Mouse (Mus musculus): ENCODE results near the gene Tmprss13. TPM values are rescaled to one million over a fixed set of nuclear protein-coding genes. Genes with fewer than 3 reads are reported as not detected.

Tmprss13 gene
- polyA plus RNA-seq, 1 experiment: not detected

DNA sequence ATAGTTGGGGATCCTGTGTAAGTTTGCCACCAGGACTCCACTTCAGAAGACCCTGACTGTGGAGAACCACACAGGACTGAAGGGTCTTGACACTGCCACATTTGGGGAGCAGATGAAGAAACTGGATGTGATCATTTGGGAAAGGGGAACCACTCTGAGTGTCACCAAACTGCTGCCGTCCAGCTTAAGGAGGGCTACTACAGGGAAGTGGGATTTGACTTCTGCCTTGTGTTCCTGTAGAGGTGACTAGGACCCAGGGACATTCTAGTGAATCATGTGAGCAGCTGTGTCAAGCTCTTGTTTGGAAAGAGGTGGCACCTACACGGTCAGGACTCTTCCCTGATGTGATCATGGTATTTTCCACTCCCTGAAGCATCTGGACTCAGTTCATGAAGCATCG, 5.0 kb upstream of the Tmprss13 start:
- TF ChIP-seq GATA1 (IDR thresholded peaks at IDR 0.05; ENCODE audit: low read length): no peak

DNA sequence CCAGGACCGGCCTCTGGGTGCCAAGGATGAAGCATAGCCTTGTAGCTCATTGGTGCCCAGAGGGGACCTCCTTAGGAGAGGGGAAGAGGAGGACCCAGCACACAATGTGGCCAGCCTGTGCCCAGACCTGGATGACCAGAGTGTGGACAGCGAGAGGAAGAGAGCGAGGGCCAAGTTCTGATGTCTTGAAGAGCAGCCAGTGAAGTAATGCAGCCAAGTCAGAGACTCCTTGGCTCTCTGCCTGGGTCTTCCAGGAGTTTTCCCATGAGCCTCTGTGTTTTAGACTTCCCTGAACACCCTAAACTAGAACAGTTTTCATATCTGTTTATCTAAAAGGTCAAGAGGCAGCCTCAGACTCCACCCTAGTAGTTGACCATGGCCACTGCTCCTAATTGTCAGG, 1.3 kb upstream of the Tmprss13 start:
- no peak for TF ChIP-seq GATA1 (IDR thresholded peaks at IDR 0.05; ENCODE audit: low read length)

DNA sequence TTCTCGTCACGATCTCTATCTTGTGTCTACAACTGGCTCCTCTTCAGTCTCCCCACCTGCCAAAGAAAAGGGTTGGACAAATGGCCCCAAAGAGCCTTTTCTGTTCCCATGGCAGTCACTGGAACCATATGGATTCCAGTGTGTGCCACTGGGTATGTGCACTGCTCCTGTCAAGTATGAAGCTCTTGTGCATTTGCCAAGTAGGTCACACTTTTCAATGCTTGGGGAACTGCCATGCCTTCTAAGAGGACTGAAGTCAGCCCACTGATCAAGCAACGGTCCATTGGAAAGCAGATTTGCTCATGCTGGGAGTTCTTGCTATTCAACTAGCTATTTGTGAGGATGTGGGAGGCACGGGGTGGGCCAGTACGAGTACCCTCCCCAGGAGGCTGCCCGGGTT, 2.6 kb downstream of the Tmprss13 start:
- no peak for TF ChIP-seq GATA1 (IDR thresholded peaks at IDR 0.05; ENCODE audit: low read length)

DNA sequence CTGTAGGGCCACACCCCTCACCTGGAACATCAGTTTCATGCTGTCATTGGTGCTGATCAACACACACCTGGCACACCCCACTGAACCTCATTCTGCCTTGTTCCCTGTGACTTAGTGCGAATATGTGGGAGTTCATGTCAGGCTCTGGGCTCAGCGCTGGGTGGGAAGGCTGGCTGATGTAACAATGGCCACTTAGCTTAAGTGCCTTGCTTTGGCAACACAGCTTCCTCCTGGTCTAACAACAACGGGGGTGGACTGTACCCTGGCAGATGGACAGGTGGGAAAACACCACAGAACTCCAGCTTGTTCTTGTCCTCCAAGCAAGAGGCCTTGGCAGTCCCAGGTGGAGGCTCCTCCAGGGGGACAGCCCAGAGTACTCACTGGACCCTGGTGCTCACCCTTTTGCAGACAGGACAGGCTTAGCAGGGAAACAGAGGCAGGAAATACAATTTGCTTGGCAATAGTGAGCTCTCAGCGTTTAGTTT, 3.1 kb downstream of the Tmprss13 start:
- no peak for TF ChIP-seq GATA1 (IDR thresholded peaks at IDR 0.05; ENCODE audit: low read length)

DNA sequence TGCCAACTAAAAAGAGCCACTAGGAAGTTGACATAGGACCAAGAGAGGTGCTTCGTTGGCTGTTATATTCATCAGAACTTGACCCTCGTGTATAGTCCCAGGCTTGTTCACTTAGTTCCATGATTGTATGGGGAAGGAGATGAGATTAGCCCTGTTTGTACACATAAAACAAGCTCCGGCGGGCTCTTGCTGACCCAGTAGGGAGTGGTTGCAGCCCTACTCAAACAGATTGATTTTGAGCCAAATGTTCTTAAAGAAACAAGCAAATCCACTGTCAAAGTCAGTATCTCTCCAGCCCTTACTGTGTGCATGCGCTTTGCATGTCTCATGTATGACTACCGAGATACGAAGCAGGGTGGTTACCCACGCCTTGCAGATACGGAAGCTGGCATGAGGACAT, 7.5 kb downstream of the Tmprss13 start:
- TF ChIP-seq GATA1 (IDR thresholded peaks at IDR 0.05; ENCODE audit: low read length): no peak

DNA sequence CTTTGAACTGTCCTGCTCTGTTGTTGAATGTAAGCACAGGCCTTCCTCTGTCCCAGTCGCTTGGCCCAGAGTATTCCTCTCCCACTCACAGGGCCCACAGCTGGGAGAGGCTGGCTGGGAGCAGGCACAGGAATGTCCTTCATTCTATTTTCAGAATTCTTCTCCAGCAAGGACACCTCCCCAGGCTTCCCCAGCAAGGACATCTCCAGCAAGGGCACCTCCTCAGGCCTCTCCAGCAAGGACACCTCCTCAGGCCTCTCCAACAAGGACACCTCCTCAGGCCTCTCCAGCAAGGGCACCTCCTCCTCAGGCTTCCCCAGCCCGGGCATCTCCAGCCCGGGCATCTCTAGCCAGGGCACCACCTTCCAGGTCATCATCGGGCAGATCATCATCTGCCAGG, 9.4 kb downstream of the Tmprss13 start:
- TF ChIP-seq GATA1 (IDR thresholded peaks at IDR 0.05; ENCODE audit: low read length): no peak

DNA sequence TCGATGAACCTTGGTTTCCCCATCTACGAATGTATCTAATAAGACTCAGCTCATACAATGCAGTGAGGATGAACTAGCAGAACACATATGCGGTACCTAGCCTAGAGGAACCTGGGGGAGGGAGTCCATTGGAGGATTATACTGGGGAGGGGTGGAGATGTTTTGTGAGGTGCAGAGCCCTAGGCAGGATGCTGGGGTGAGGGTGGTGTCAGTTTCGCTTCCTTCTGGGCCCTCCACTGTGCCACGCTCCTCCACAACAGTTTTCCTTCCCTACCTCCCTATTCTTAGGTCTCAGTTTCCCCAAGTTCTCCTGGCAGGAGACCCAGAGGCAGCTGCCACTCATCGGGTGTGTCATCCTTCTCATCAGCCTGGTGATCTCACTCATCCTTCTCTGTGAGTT, 10.7 kb downstream of the Tmprss13 start:
- no peak for TF ChIP-seq GATA1 (IDR thresholded peaks at IDR 0.05; ENCODE audit: low read length)

DNA sequence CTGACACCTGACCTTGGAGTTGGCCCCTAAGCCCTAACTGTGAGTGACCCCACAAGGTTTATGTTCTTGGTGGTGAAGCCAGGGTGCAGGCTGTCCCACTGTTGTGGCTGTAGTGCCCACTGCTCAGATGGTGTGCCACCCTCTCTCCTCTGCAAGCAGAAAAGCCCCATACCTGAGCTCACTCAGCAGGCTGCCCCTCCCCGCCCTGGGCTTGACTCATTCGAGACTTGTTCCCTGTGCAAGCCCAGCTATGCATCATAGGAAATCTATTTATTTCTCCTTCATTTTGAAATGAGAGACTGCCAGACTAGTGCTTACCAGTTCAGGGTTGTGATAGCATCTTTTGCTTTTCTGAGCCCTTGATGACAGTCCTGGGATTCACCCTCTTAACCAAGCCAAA, 18.5 kb downstream of the Tmprss13 start:
- TF ChIP-seq GATA1 (IDR thresholded peaks at IDR 0.05; ENCODE audit: low read length): no peak

DNA sequence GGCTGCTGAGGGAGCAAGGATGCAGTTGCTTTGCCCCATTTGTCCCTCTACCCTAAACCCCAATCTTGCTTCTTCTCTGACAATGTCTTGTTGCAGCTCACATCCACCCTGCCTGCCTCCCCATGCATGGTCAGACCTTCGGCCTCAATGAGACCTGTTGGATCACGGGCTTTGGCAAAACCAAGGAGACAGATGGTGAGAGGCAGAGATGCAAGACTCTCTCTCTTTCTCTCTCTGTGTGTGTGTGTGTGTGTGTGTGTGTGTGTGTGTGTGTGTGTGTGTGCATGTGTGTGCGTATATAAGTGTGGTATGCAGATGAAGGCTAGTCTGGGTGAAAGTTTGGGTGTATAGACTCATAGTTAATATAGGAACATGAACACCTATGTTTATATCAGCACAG, 24.2 kb downstream of the Tmprss13 start:
- no peak for TF ChIP-seq GATA1 (IDR thresholded peaks at IDR 0.05; ENCODE audit: low read length)

DNA sequence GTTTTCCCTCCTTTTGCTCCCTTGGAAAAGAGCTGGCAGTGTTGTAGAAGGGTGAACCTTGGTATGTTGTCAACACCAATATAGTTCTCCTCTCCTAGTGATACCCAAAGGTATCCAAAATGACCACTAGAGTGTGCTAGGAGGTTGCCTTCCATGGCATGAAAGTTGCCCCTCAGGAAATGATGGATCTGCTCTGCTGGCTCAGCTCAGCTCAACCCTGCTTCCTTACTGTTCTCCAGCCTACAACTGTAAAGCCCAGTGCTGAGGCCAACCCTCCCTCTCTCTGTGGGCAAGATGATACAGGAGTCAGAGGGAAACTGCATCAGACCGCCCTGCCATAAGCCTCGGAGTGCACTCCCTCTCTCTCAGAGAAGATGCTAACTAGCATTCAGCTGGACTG, 26.6 kb downstream of the Tmprss13 start:
- no peak for TF ChIP-seq GATA1 (IDR thresholded peaks at IDR 0.05; ENCODE audit: low read length)

DNA sequence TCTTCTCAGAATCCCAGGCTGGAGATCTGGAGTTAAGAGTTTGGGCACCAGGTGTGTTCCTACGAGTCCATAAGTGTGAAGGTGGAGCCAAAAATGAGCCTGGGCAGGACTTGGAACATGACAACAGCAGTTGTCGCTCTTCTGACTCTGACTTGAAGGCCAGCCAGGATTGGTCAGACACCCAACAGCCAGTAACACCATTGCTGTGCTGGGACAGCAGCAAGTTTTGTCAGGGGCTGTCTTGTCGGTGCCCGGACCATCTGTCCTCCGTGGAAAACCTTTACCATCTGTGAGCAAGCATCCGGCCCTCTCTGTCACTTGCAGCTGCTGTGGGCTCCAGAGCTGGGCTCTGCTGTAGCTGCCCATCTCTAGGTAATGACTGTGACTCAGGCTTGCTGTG, 27.4 kb downstream of the Tmprss13 start:
- no peak for TF ChIP-seq GATA1 (IDR thresholded peaks at IDR 0.05; ENCODE audit: low read length)

DNA sequence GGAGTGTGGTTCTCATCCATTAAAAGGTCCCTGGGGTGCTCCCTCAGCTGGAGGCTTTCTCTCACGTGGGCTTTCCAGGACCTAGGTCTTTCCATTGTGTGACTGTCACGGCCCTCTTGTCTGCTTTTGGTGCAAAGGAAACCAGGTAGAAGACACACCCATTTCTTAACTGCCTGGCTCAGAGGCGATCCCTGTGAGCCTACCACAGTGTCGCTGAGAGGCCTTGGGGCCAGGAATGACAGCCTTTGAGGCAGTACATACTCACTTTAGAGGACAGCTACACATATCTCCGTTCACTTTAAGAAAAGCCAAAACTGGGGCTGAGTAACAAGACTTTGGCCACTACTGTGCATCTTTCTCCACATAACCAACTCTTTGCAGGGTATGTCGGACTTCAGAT, 29.7 kb downstream of the Tmprss13 start:
- no peak for TF ChIP-seq GATA1 (IDR thresholded peaks at IDR 0.05; ENCODE audit: low read length)

DNA sequence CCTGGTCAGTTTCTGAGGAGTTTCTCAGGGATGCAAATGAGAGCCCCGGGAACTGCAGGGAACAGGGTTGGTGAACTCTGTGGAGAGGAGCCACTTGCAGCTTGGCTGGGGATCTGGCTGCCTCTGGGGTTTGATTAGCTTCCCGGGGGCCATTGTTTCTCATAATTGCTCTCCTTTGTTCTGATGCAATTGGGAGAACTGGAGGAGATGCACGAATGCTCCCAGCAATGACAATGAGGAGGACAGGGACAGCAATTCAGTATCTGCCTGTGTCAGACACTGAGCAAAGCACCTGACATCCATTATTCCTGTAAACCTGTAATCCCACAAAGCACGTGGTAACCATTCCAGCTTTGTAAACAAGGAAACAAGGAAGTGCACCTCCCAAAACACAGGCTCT, 30.3 kb downstream of the Tmprss13 start:
- no peak for TF ChIP-seq GATA1 (IDR thresholded peaks at IDR 0.05; ENCODE audit: low read length)

DNA sequence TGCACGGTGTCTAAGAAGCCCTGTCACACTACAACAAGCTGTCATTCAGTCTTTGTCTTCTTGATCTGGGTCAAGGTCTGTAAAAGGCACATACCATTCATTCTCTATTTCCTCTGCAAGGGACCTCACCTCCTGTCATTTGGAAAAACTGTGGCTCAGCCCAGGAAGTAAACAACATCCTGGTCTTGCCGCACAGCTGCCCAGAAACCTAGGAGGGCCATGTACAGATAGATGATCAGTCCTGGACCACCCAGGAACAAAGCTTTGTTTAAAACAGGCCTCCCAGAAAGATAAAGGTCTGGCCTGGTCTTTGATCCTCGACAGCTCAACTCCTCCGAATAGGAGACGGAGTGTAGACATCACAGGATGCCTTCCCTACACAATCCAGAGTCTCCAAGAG, 31.0 kb downstream of the Tmprss13 start:
- TF ChIP-seq GATA1 (IDR thresholded peaks at IDR 0.05; ENCODE audit: low read length): no peak

DNA sequence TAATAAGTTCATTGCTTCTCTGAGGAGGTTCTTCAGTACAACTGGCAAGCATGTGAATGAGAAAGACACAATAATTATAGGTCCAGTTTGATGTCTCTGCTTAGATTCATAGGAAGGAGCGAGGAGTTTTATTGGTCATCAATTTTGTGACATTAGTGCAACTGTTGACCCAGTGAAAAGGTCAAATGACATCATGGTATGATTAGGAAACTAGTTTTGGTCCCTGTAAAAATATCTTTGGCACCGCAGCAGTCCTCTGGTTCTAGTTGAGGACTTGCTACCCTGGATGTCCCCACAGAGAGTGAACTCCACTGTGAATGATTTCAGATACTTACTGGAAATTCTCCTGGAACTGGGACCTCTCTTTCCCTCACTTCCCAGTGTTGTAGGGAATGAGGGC, 36.3 kb downstream of the Tmprss13 start:
- no peak for TF ChIP-seq GATA1 (IDR thresholded peaks at IDR 0.05; ENCODE audit: low read length)

DNA sequence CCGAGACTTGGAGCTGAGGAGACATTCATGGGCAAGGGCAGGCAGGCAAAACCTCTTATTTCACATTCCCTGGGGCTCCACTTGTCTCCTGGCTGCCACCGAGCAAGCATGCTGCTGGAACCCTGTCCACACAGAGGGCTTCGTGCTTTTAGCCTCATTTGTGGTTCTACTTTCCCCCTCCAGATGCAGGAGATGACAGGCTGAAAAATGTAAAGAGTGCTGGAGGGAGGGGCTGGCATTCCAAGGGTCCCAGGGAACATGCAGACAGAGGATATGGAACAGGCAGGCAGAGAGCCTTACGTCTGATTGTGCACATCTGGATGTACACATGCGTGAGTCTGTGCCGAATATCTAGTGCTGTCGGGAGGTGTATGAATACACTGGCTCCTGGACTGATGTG, 39.5 kb downstream of the Tmprss13 start:
- no peak for TF ChIP-seq GATA1 (IDR thresholded peaks at IDR 0.05; ENCODE audit: low read length)

DNA sequence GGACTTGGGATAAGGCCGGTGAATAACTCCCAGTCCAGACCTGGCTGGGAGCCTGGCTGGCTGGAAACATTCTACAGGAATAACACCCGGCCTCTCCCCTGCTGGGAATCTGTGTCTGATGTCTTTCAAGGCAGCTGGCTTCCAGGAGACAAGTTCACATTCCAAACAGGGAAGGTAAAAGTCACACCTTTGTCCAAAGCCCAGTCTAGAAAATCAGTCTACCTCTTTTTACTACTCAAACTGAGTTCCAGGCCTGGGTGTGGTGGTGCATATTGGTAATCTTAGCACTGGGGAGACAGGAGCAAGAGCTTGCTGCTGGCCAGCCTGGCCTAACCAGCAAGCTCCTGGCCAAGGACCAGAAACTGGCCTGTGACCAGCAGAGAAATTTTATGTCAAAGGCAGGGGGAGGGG, 43.2 kb downstream of the Tmprss13 start:
- TF ChIP-seq GATA1 (IDR thresholded peaks at IDR 0.05; ENCODE audit: low read length): no peak

DNA sequence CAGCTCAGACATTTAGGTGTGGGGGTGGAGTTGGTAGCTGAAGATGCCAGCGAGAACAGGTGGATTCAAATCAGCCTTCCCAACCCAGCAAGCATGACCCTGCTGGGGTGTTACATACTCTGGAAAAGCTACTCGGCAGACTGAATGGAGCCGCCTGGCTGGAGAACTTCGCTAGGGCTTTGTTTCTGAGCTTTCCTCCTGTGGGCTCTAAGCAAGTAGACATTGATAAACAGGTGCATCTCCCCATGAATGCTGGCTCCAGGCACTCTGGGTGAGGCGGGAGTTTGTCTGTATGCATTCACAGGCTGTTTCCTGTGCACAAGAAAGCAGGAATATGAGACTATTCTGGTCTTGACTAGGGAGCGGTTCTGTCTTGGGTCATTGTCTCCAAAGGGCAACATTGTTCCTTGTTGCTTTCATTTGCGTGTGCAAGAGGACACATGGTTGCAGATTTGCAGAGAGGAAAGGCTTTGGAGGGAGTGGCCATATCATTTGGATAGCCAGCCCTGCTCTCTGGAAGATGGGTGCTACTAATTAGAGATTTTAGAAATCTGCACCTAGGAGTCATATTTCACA, 44.8 kb downstream of the Tmprss13 start:
- no peak for TF ChIP-seq GATA1 (IDR thresholded peaks at IDR 0.05; ENCODE audit: low read length)

Measured in G1E-ER4 (cell line).